Mouse (Mus musculus) liver, adult 2 months (tissue): ENCODE results near the gene Arhgap28. TPM values are rescaled to one million over a fixed set of nuclear protein-coding genes. Genes with fewer than 3 reads are reported as not detected.
A peak's percentile ranks its signal among the peaks of the same experiment; 100 is the strongest.

Experiments used
- DNase-seq: peaks from one replicate; pipeline ENCODE4 v3.0.0-alpha.2; 2011; ENCODE audit warnings: low read depth, low spot score; ENCODE audit errors: extremely low read depth
- H3K27ac ChIP-seq: fragments of 200-500 bp; replicated peaks from 2 replicates; pipeline ENCODE4 v1.5.1; 2012; ENCODE audit warnings: low read depth, mild to moderate bottlenecking, control low read depth, inconsistent platforms, low read length; ENCODE audit not compliant: insufficient read depth
- H3K27me3 ChIP-seq: fragments of 200-500 bp; 2 replicates; pipeline ENCODE4 v1.6.1; 2012; ENCODE audit warnings: mild to moderate bottlenecking, moderate library complexity, low read length, inconsistent platforms; ENCODE audit not compliant: control insufficient read depth, insufficient read depth
- H3K36me3 ChIP-seq: fragments of 200-500 bp; 2 replicates; pipeline ENCODE4 v1.6.1; 2012; ENCODE audit warnings: low read length, inconsistent platforms; ENCODE audit not compliant: control insufficient read depth, insufficient read depth
- H3K4me1 ChIP-seq: fragments of 200-500 bp; 2 replicates; pipeline ENCODE4 v1.6.1; 2011; ENCODE audit warnings: low read length; ENCODE audit not compliant: control insufficient read depth, insufficient read depth
- H3K4me3 ChIP-seq: fragments of 200-500 bp; 2 replicates; pipeline ENCODE4 v1.5.1; 2011; ENCODE audit warnings: low read depth, mild to moderate bottlenecking, control low read depth, low read length, moderate library complexity; ENCODE audit not compliant: insufficient read depth
- H3K79me2 ChIP-seq: fragments of 200-500 bp; 2 replicates; pipeline ENCODE4 v1.6.1; 2012; ENCODE audit warnings: inconsistent platforms, mild to moderate bottlenecking, low read length, moderate library complexity; ENCODE audit not compliant: control insufficient read depth, insufficient read depth
- H3K9ac ChIP-seq: fragments of 200-500 bp; 2 replicates; pipeline ENCODE4 v1.6.1; 2012; ENCODE audit warnings: low read depth, mild to moderate bottlenecking, control low read depth, inconsistent platforms, low read length
- CTCF ChIP-seq: fragments of 200-500 bp; IDR thresholded peaks from 2 replicates; pipeline ENCODE4 v1.5.1; 2011; ENCODE audit warnings: low read depth, low read length, control low read depth
- POLR2A ChIP-seq: fragments of 200-500 bp; IDR thresholded peaks from 2 replicates; pipeline ENCODE4 v1.6.1; 2011; ENCODE audit warnings: low read length, control low read depth; ENCODE audit not compliant: insufficient read depth; ENCODE audit errors: extremely low read depth
- WGBS: fragments of 180-500 bp; shearing (Covaris S2); methylation state at CpG from one replicate; pipeline ENCODE4 v1.1.7; 2018; 5-methylcytosine and 5-hydroxymethylcytosine counted together
- polyA plus RNA-seq: library from polyadenylated mRNA; depleted of rRNA; stranded (reverse); fragments of >200 nt; gene quantifications from 2 replicates; pipeline ENCODE4 v1.2.3, GENCODE M21; 2012
- total RNA-seq: library from RNA; depleted of rRNA; stranded (reverse); fragments of >200 nt; gene quantifications from 2 replicates; pipeline ENCODE4 v1.2.3, GENCODE M21; 2014

Arhgap28 gene
- total and polyA plus RNA-seq, 2 experiments = 0.11 to 0.37 TPM

GRCm38 (mm10) chr17:67955876-67956690 is 47.8 kb downstream of the Arhgap28 start:
- peak; percentile 14 for DNase-seq
- no peaks in the 10 kb centered on the region for H3K36me3 ChIP-seq
- TF ChIP-seq POLR2A = no peak
- no peak for TF ChIP-seq CTCF
- no peak overlapping the region for H3K4me3 ChIP-seq
- 58% methylated on average over 10 of the region's 10 CpGs for WGBS
- H3K27me3 ChIP-seq = no peaks in the 10 kb centered on the region; the same call in 1 of the 2 replicates
- no peak overlapping the region for H3K9ac ChIP-seq
- H3K79me2 ChIP-seq = no peaks in the 10 kb centered on the region
- no peak overlapping the region for H3K27ac ChIP-seq
- H3K4me1 ChIP-seq = no peaks in the 10 kb centered on the region

GRCm38 (mm10) chr17:67954961-67955360 is 49.0 kb downstream of the Arhgap28 start:
- no peak for TF ChIP-seq CTCF
- TF ChIP-seq POLR2A = no peak
- Histone ChIP-seq H3K4me3 (no peak overlapping the region), H3K36me3 (no peaks in the 10 kb centered on the region), H3K27ac (no peak overlapping the region), H3K27me3 (no peaks in the 10 kb centered on the region; the same call in 1 of the 2 replicates), H3K4me1 (no peaks in the 10 kb centered on the region), H3K79me2 (no peaks in the 10 kb centered on the region), H3K9ac (no peak overlapping the region)
- 82% methylated on average over 5 of the region's 5 CpGs for WGBS
- DNase-seq = no peak

- Histone ChIP-seq H3K79me2 (no peaks in the 10 kb centered on the region), H3K9ac (no peak overlapping the region), H3K36me3 (no peaks in the 10 kb centered on the region), H3K4me1 (no peaks in the 10 kb centered on the region), H3K4me3 (no peak overlapping the region), H3K27ac (no peak overlapping the region), H3K27me3 (no peaks in the 10 kb centered on the region; the same call in 1 of the 2 replicates)
- 62% methylated on average over 11 of the region's 11 CpGs for WGBS
- no peak for DNase-seq
- TF ChIP-seq CTCF (no peak), POLR2A (no peak)
Observed at GRCm38 (mm10) chr17:67950523-67951213, 53.3 kb downstream of the Arhgap28 start.

- TF ChIP-seq CTCF (no peak), POLR2A (no peak)
- 48% methylated on average over 5 of the region's 5 CpGs for WGBS
- no peaks in the 10 kb centered on the region for H3K27me3 ChIP-seq
- no peak overlapping the region for H3K27ac ChIP-seq
- H3K36me3 ChIP-seq = no peaks in the 10 kb centered on the region
- no peak overlapping the region for H3K4me3 ChIP-seq
- H3K9ac ChIP-seq = no peak overlapping the region
- DNase-seq = no peak
- no peaks in the 10 kb centered on the region for H3K79me2 ChIP-seq
- H3K4me1 ChIP-seq = no peaks in the 10 kb centered on the region
Observed at GRCm38 (mm10) chr17:67948601-67949000, 55.3 kb downstream of the Arhgap28 start.

GRCm38 (mm10) chr17:67945453-67945852 is 58.5 kb downstream of the Arhgap28 start:
- TF ChIP-seq CTCF (no peak), POLR2A (no peak)
- no peaks in the 10 kb centered on the region for H3K79me2 ChIP-seq

GRCm38 (mm10) chr17:67944256-67944655 is 59.7 kb downstream of the Arhgap28 start:
- Histone ChIP-seq H3K4me3 (no peak overlapping the region), H3K4me1 (no peaks in the 10 kb centered on the region), H3K27ac (no peak overlapping the region), H3K9ac (no peak overlapping the region), H3K79me2 (no peaks in the 10 kb centered on the region), H3K36me3 (no peaks in the 10 kb centered on the region), H3K27me3 (no peaks in the 10 kb centered on the region)
- WGBS = 79% methylated on average over 7 of the region's 7 CpGs
- DNase-seq = no peak
- TF ChIP-seq CTCF (no peak), POLR2A (no peak)

More at GRCm38 (mm10) chr17:67945453-67945852, 58.5 kb downstream of the Arhgap28 start:
- Histone ChIP-seq H3K36me3 (no peaks in the 10 kb centered on the region), H3K4me3 (no peak overlapping the region), H3K27ac (no peak overlapping the region), H3K9ac (no peak overlapping the region), H3K4me1 (no peaks in the 10 kb centered on the region), H3K27me3 (no peaks in the 10 kb centered on the region)
- 28% methylated on average over 7 of the region's 7 CpGs for WGBS
- DNase-seq = no peak
